Mouse (Mus musculus): ENCODE data around the gene Bmper.

DNA sequence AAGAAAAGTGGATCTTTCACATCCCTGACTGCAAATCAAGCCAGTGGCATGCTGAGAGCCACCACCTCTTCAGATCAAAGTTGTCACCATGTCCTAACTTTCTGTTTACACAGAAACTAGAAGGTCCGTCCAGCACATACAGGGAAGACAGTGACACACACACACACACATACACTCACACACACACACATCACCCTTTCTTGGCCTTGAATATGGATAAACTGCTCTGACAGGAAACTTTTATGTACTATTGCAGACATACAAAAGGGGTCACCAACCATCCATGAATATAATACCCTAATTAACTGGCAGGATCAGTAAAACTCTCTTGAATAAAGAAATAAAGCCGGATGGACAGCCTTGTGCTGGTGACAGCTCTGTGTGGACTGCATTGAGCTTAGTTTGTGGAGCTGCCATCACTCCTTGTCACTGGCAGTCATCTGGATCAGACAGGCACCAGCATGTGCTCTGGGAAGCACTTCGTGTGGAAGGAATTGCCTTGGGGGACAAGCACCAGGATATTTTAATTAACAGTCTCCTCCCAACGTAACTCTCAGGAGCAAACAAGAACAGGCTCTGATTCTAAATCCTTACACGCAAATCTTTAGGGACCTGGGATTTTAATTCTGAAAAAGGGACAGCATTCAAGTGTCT lies 264.0 kb downstream of the Bmper start:
- no peak for TF ChIP-seq CTCF (IDR thresholded peaks at IDR 0.05)
- TF ChIP-seq EP300 (IDR thresholded peaks at IDR 0.05): no peak

All from lung, postnatal 0 days (tissue).